23 mouse cellular contexts compared by ENCODE assay signal in the genomic region with DNA sequence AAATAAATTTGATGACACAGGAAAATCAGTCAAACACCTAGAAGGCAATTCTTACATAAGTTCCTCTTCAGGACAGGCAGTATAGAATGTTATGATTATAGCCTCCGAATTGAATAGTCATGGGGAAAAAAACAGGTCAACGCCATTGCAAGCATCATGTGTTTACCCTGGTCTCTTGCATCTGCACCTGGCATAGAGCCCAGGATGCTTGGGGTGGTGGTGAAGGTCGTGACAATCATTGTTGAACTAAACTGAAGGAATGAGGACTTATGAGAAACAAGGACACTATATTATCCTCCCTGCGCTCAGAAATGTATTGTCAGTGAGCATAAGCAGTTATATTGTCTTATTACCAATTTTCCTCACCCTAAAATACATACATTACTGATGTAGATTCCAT. TPM values are rescaled to one million over a fixed set of nuclear protein-coding genes. Genes with fewer than 3 reads are reported as not detected.
A peak's percentile ranks its signal among the peaks of the same experiment; 100 is the strongest.
DNase-seq lines count a peak whose midpoint lies in the region; ATAC-seq lines count a peak whose summit lies in the region.
"Had no signal": no experiment of that assay in that cellular context is flagged by ENCODE, and none has a peak within 500 bp of the region (broad histone marks: within the 10 kb centered on the region; RNA-seq: fewer than 3 reads in every experiment).

No protein-coding gene starts in this region.

- peak; percentile 23 to 42 for DNase-seq in adrenal gland, postnatal 36 days
- DNase-seq in adrenal gland, adult (ENCODE audit: inconsistent age in 2 of 2, low spot score in 1 of 2): no peak
- DNase-seq: adrenal gland, postnatal 10 days; cerebellum, adult 11 months; cerebellum, adult 18-20 months; cerebellum, adult 8-10 months; cerebellum, adult 9-11 months; cerebellum, postnatal 14 days; cerebellum, postnatal 36 days; embryo, embryonic 11 days had no signal

- no peak overlapping the region for H3K27ac ChIP-seq in liver, embryonic 16.5 days (ENCODE audit: low read length)
- H3K27ac ChIP-seq in liver, embryonic 12.5 days: no peak overlapping the region
- H3K27ac ChIP-seq: embryonic facial prominence, embryonic 13.5 days; embryonic facial prominence, embryonic 15.5 days; forebrain, embryonic 10.5 days; forebrain, embryonic 12.5 days had no signal

- ATAC-seq in liver, embryonic 16.5 days (ENCODE audit: low read depth): peak; percentile 53; the same call in 1 of the 2 replicates
- ATAC-seq in liver, embryonic 12.5 days: no peak
- ATAC-seq: forebrain, embryonic 14.5 days; forebrain, embryonic 16.5 days had no signal

- H3K4me1 ChIP-seq in liver, embryonic 16.5 days (ENCODE audit: control insufficient read depth, low read depth, low read length): no peaks in the 10 kb centered on the region; the same call in 1 of the 2 replicates
- no peaks in the 10 kb centered on the region for H3K4me1 ChIP-seq in liver, embryonic 12.5 days
- H3K4me1 ChIP-seq: embryonic facial prominence, embryonic 13.5 days; embryonic facial prominence, embryonic 15.5 days; forebrain, embryonic 10.5 days; forebrain, embryonic 12.5 days had no signal

- 43% methylated on average over 4 of the region's 4 CpGs for WGBS in liver, embryonic 16.5 days (ENCODE audit: insufficient replicate concordance)
- WGBS in liver, embryonic 12.5 days (ENCODE audit: insufficient replicate concordance): 67% methylated on average over 4 of the region's 4 CpGs

- H3K27me3 ChIP-seq in liver, embryonic 16.5 days (ENCODE audit: control insufficient read depth, insufficient read depth, low read depth, low read length): no peaks in the 10 kb centered on the region
- H3K27me3 ChIP-seq in liver, embryonic 12.5 days (replicated peaks): no peaks in the 10 kb centered on the region
- H3K27me3 ChIP-seq: embryonic facial prominence, embryonic 13.5 days; embryonic facial prominence, embryonic 15.5 days; forebrain, embryonic 12.5 days had no signal

- H3K9ac ChIP-seq in liver, embryonic 16.5 days (ENCODE audit: low read depth, low read length): no peak overlapping the region
- no peak overlapping the region for H3K9ac ChIP-seq in liver, embryonic 12.5 days
- H3K9ac ChIP-seq: embryonic facial prominence, embryonic 13.5 days; embryonic facial prominence, embryonic 15.5 days; forebrain, embryonic 12.5 days had no signal

- no peak overlapping the region for H3K4me2 ChIP-seq in liver, embryonic 16.5 days (ENCODE audit: low read depth, low read length)
- no peak overlapping the region for H3K4me2 ChIP-seq in liver, embryonic 12.5 days
- H3K4me2 ChIP-seq: embryonic facial prominence, embryonic 13.5 days; embryonic facial prominence, embryonic 15.5 days; forebrain, embryonic 12.5 days had no signal

- H3K9me3 ChIP-seq in liver, embryonic 16.5 days (replicated peaks; ENCODE audit: control insufficient read depth, low read length): no peaks in the 10 kb centered on the region
- H3K9me3 ChIP-seq in liver, embryonic 12.5 days (replicated peaks): no peaks in the 10 kb centered on the region
- H3K9me3 ChIP-seq: embryonic facial prominence, embryonic 13.5 days; embryonic facial prominence, embryonic 15.5 days; forebrain, embryonic 10.5 days; forebrain, embryonic 12.5 days had no signal

- H3K36me3 ChIP-seq in liver, embryonic 16.5 days (ENCODE audit: control insufficient read depth, insufficient read depth): no peaks in the 10 kb centered on the region
- no peaks in the 10 kb centered on the region for H3K36me3 ChIP-seq in liver, embryonic 12.5 days
- H3K36me3 ChIP-seq: embryonic facial prominence, embryonic 13.5 days; embryonic facial prominence, embryonic 15.5 days; forebrain, embryonic 10.5 days; forebrain, embryonic 12.5 days had no signal

- no peak overlapping the region for H3K4me3 ChIP-seq in liver, embryonic 16.5 days (ENCODE audit: low read depth, low read length)
- H3K4me3 ChIP-seq in liver, embryonic 12.5 days: no peak overlapping the region
- H3K4me3 ChIP-seq: embryonic facial prominence, embryonic 13.5 days; embryonic facial prominence, embryonic 15.5 days; erythroblast, embryonic 14.5 days; forebrain, embryonic 10.5 days; forebrain, embryonic 12.5 days had no signal

RNA-seq across cellular contexts. Expression of a gene that starts 17.2 kb away (rescaled TPM):
- 10 to 100 TPM in 1 of 2 experiments, 1 to 10 TPM in 1; 2.3 to 10.6 TPM for total RNA-seq in adrenal gland, postnatal 36 days (2021)
- polyA plus RNA-seq in liver, embryonic 16.5 days (2015; fragmentation: Nextera tagmentation; extraction: Ambion mirVana): 15.3 and 19.1 TPM in 2 replicates
- polyA plus RNA-seq in liver, embryonic 12.5 days (2016; fragmentation: Nextera tagmentation; extraction: Ambion mirVana): 6.2 and 7.0 TPM in 2 replicates
- total RNA-seq: MEL had no signal

RNA-seq across cellular contexts. Expression of a gene that starts 53.8 kb away (rescaled TPM):
- total RNA-seq in adrenal gland, postnatal 36 days (2021): 1 to 10 TPM in 1 of 2 experiments, under 1 TPM in 1; 0.79 to 2.0 TPM
- 0.75 and 1.2 TPM in 2 replicates for polyA plus RNA-seq in liver, embryonic 16.5 days (2015; fragmentation: Nextera tagmentation; extraction: Ambion mirVana)
- polyA plus RNA-seq in liver, embryonic 12.5 days (2016; fragmentation: Nextera tagmentation; extraction: Ambion mirVana): 0.38 and 0.41 TPM in 2 replicates
- total RNA-seq: MEL had no signal
- polyA plus RNA-seq: brain, embryonic 14.5 days; embryonic facial prominence, embryonic 11.5 days; embryonic facial prominence, embryonic 13.5 days; forebrain, embryonic 10.5 days; forebrain, embryonic 12.5 days; forebrain, embryonic 14.5 days; forebrain, embryonic 16.5 days; frontal cortex, adult 2 months had no signal

Comparison
In these comparisons a context has a peak if more than half of its experiments do, and no peak if none do; other contexts are left out.
1. DNase-seq: peak in adrenal gland, postnatal 36 days (2 of 2); none in adrenal gland, adult (0 of 2).